8 mouse cellular contexts compared by ENCODE assay signal in the genomic region with DNA sequence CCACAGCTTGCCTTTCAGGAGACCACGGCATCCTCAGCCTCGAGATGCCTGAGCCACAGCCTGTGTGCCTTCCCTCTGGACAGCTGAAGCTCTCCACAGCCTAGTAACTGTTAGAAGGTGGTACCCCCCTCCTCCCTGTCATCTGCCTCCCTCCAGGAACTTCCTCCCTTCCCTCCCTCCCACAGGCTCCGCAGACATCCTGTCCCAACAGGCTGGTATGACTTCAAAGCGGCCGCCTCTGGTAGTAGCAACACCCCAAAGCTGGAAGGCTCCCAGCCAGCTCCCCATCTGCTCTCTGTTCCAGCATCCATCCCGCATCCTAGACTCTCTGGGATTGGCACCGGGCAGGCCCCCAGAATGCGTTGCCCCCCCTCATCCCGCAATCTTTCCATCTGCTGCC.
DNase-seq lines count a peak whose midpoint lies in the region; ATAC-seq and TF ChIP-seq lines count a peak whose summit lies in the region.

No protein-coding gene starts in this region.

- 32% methylated on average over 9 of the region's 9 CpGs for WGBS in midbrain, embryonic 10.5 days
- 23% methylated on average over 9 of the region's 9 CpGs for whole genome bisulfite sequencing in midbrain, embryonic 16.5 days
- WGBS in forebrain, postnatal 0 days = 32% methylated on average over 9 of the region's 9 CpGs

- ATAC-seq in midbrain, embryonic 16.5 days = no peak
- ATAC-seq in forebrain, postnatal 0 days = peak; percentile 78
- ATAC-seq in activated CD4-positive, CD25-positive, alpha-beta regulatory T cell, adult 4 months = no peak

- H3K4me1 ChIP-seq in midbrain, embryonic 10.5 days = peaks cover 25% of the 10 kb centered on the region
- H3K4me1 ChIP-seq in midbrain, embryonic 16.5 days (ENCODE audit: control insufficient read depth, insufficient read depth, low read length) = peaks cover 7% of the 10 kb centered on the region; the same call in 1 of the 2 replicates
- peaks cover 12% of the 10 kb centered on the region for H3K4me1 ChIP-seq in forebrain, postnatal 0 days (ENCODE audit: insufficient read depth)

- H3K9ac ChIP-seq in midbrain, embryonic 16.5 days (ENCODE audit: low read depth, low read length) = no peak overlapping the region
- H3K9ac ChIP-seq in forebrain, postnatal 0 days = no peak overlapping the region

- intact Hi-C loops in left cerebral cortex, adult 2 months (cut with DNase I) = loop anchor here (2.0 to 5.0 kb wide), 5 partner anchors 34 to 245 kb away; no protein-coding TSS in a partner anchor

- no peak for TF ChIP-seq CTCF in forebrain, postnatal 0 days (IDR thresholded peaks at IDR 0.05; ENCODE audit: low read depth)
- TF ChIP-seq CTCF in left cerebral cortex, adult 2 months (IDR thresholded peaks at IDR 0.05) = no peak; the same call in 1 of the 2 replicates

- no peak overlapping the region for H3K4me3 ChIP-seq in midbrain, embryonic 10.5 days
- H3K4me3 ChIP-seq in midbrain, embryonic 16.5 days (ENCODE audit: low read depth, low read length) = no peak overlapping the region
- H3K4me3 ChIP-seq in forebrain, postnatal 0 days (ENCODE audit: low read depth, low read length) = no peak overlapping the region
- no peak overlapping the region for H3K4me3 ChIP-seq in left cerebral cortex, adult 2 months

- H3K9me3 ChIP-seq in midbrain, embryonic 10.5 days (replicated peaks) = no peaks in the 10 kb centered on the region
- H3K9me3 ChIP-seq in midbrain, embryonic 16.5 days (replicated peaks; ENCODE audit: control insufficient read depth, low read length, poor library complexity, severe bottlenecking) = no peaks in the 10 kb centered on the region
- no peaks in the 10 kb centered on the region for H3K9me3 ChIP-seq in forebrain, postnatal 0 days (ENCODE audit: low read length)

- H3K36me3 ChIP-seq in midbrain, embryonic 10.5 days = no peaks in the 10 kb centered on the region
- H3K36me3 ChIP-seq in midbrain, embryonic 16.5 days (ENCODE audit: control insufficient read depth, insufficient read depth, low read length) = 0 out of 2 replicates have a peak, but pooled peaks cover 3% of the 10 kb centered on the region
- peaks cover 3% of the 10 kb centered on the region; the same call in 1 of the 2 replicates for H3K36me3 ChIP-seq in forebrain, postnatal 0 days (ENCODE audit: insufficient read depth)

- H3K27ac ChIP-seq in midbrain, embryonic 10.5 days (replicated peaks) = no peak overlapping the region
- no peak overlapping the region for H3K27ac ChIP-seq in midbrain, embryonic 16.5 days (ENCODE audit: low read length)
- H3K27ac ChIP-seq in forebrain, postnatal 0 days (ENCODE audit: low read depth, low read length) = no peak overlapping the region
- H3K27ac ChIP-seq in left cerebral cortex, adult 2 months = peak overlapping the region; percentile 85

- DNase-seq in midbrain, embryonic 10.5 days (ENCODE audit: low spot score) = peak; percentile 16
- peak; percentile 65 for DNase-seq in forebrain, postnatal 0 days
- DNase-seq in left cerebral cortex, adult 2 months (ENCODE audit: extremely low spot score in 1 of 2, low spot score in 2 of 2) = peak; percentile 66 to 79
- DNase-seq in right cerebral cortex, postnatal 25 days = peak; percentile 81
- DNase-seq in retina, embryonic 14.5 days (ENCODE audit: low spot score) = no peak
- DNase-seq in lung, postnatal 14 days = no peak

- H3K27me3 ChIP-seq in midbrain, embryonic 10.5 days (ENCODE audit: low read depth, poor library complexity, severe bottlenecking) = peaks cover 65% of the 10 kb centered on the region
- H3K27me3 ChIP-seq in midbrain, embryonic 16.5 days (ENCODE audit: control insufficient read depth, insufficient read depth, low read depth, low read length) = peaks cover 8% of the 10 kb centered on the region
- H3K27me3 ChIP-seq in forebrain, postnatal 0 days (ENCODE audit: insufficient read depth, low read length) = no peaks in the 10 kb centered on the region

- H3K4me2 ChIP-seq in midbrain, embryonic 16.5 days (ENCODE audit: low read length) = no peak overlapping the region
- H3K4me2 ChIP-seq in forebrain, postnatal 0 days (ENCODE audit: low read depth) = no peak overlapping the region

Comparison
In these comparisons a context has a peak if more than half of its experiments do, and no peak if none do; other contexts are left out.
1. DNase-seq: peak in midbrain, embryonic 10.5 days (single experiment), forebrain, postnatal 0 days (single experiment), left cerebral cortex, adult 2 months (2 of 2) and right cerebral cortex, postnatal 25 days (single experiment); none in retina, embryonic 14.5 days (single experiment) and lung, postnatal 14 days (single experiment).